Mouse (Mus musculus): ENCODE data around the gene Fbxl17. TPM values are rescaled to one million over a fixed set of nuclear protein-coding genes. Genes with fewer than 3 reads are reported as not detected.

The Fbxl17 gene
- total and polyA plus RNA-seq, 2 experiments from 2014 or later = 10.7 to 32.0 TPM

- Histone ChIP-seq H3K9ac (no peak overlapping the region), H3K27ac (ENCODE audit: low read depth, low read length) (no peak overlapping the region), H3K4me1 (ENCODE audit: insufficient read depth) (peaks cover 16% of the 10 kb centered on the region), H3K27me3 (ENCODE audit: insufficient read depth, low read length) (no peaks in the 10 kb centered on the region), H3K9me3 (ENCODE audit: low read length) (no peaks in the 10 kb centered on the region), H3K4me3 (ENCODE audit: low read depth, low read length) (no peak overlapping the region), H3K4me2 (ENCODE audit: low read depth) (peak overlapping the region; percentile 69; the same call in 1 of the 2 replicates), H3K36me3 (ENCODE audit: insufficient read depth) (no peaks in the 10 kb centered on the region)
- ATAC-seq (no peak), DNase-seq (no peak)
- WGBS = 93% methylated on average over 6 of the region's 6 CpGs
- TF ChIP-seq CTCF (IDR thresholded peaks at IDR 0.05; ENCODE audit: low read depth) = no peak
These were observed 1.3 kb upstream of the Fbxl17 start for GRCm38 (mm10) chr17:63501091-63501490.

GRCm38 (mm10) chr17:63500156-63500834 lies 478 bp upstream of the Fbxl17 start:
- TF ChIP-seq CTCF (IDR thresholded peaks at IDR 0.05; ENCODE audit: low read depth) = no peak
- H3K27me3 ChIP-seq (ENCODE audit: insufficient read depth, low read length) = no peaks in the 10 kb centered on the region
- peak; percentile 90 for DNase-seq

GRCm38 (mm10) chr17:63498717-63499635 lies 841 bp downstream of the Fbxl17 start:
- peak; percentile 46 for ATAC-seq
- 1% methylated on average over 57 of the region's 90 CpGs for WGBS
- H3K36me3 ChIP-seq (ENCODE audit: insufficient read depth) = no peaks in the 10 kb centered on the region

More at GRCm38 (mm10) chr17:63500156-63500834, 478 bp upstream of the Fbxl17 start:
- peak overlapping the region; percentile 96 for H3K27ac ChIP-seq (ENCODE audit: low read depth, low read length)
- H3K4me1 ChIP-seq (ENCODE audit: insufficient read depth) = peaks cover 16% of the 10 kb centered on the region
- no peaks in the 10 kb centered on the region for H3K36me3 ChIP-seq (ENCODE audit: insufficient read depth)
- 2% methylated on average over 37 of the region's 78 CpGs for WGBS
- peak overlapping the region; percentile 82 for H3K4me3 ChIP-seq (ENCODE audit: low read depth, low read length)
- peak overlapping the region; percentile 97 for H3K9ac ChIP-seq
- peak overlapping the region; percentile 69 for H3K4me2 ChIP-seq (ENCODE audit: low read depth)
- ATAC-seq = peak; percentile 78
- H3K9me3 ChIP-seq (ENCODE audit: low read length) = no peaks in the 10 kb centered on the region

GRCm38 (mm10) chr17:63498182-63498716 lies 1.6 kb downstream of the Fbxl17 start:
- no peak for TF ChIP-seq CTCF (IDR thresholded peaks at IDR 0.05; ENCODE audit: low read depth)
- H3K4me2 ChIP-seq (ENCODE audit: low read depth) = peak overlapping the region; percentile 69
- no peaks in the 10 kb centered on the region for H3K9me3 ChIP-seq (ENCODE audit: low read length)
- no peak overlapping the region for H3K27ac ChIP-seq (ENCODE audit: low read depth, low read length)
- no peaks in the 10 kb centered on the region for H3K36me3 ChIP-seq (ENCODE audit: insufficient read depth)
- H3K4me1 ChIP-seq (ENCODE audit: insufficient read depth) = peaks cover 16% of the 10 kb centered on the region
- 17% methylated on average over 6 of the region's 6 CpGs for WGBS
- H3K9ac ChIP-seq = peak overlapping the region; percentile 97
- DNase-seq = no peak
- H3K27me3 ChIP-seq (ENCODE audit: insufficient read depth, low read length) = no peaks in the 10 kb centered on the region
- no peak for ATAC-seq
- H3K4me3 ChIP-seq (ENCODE audit: low read depth, low read length) = peak overlapping the region; percentile 82

More at GRCm38 (mm10) chr17:63498717-63499635, 841 bp downstream of the Fbxl17 start:
- no peaks in the 10 kb centered on the region for H3K9me3 ChIP-seq (ENCODE audit: low read length)
- H3K27ac ChIP-seq (ENCODE audit: low read depth, low read length) = peak overlapping the region; percentile 96
- peak overlapping the region; percentile 69 for H3K4me2 ChIP-seq (ENCODE audit: low read depth)
- peak overlapping the region; percentile 97 for H3K9ac ChIP-seq
- H3K27me3 ChIP-seq (ENCODE audit: insufficient read depth, low read length) = no peaks in the 10 kb centered on the region
- no peak for TF ChIP-seq CTCF (IDR thresholded peaks at IDR 0.05; ENCODE audit: low read depth)
- H3K4me1 ChIP-seq (ENCODE audit: insufficient read depth) = peaks cover 16% of the 10 kb centered on the region
- peak overlapping the region; percentile 82 for H3K4me3 ChIP-seq (ENCODE audit: low read depth, low read length)
- peak; percentile 51 for DNase-seq

GRCm38 (mm10) chr17:63497206-63497731 lies 2.5 kb downstream of the Fbxl17 start:
- WGBS = 92% methylated on average over 6 of the region's 6 CpGs
- Histone ChIP-seq H3K4me3 (ENCODE audit: low read depth, low read length) (no peak overlapping the region), H3K27ac (ENCODE audit: low read depth, low read length) (no peak overlapping the region), H3K4me1 (ENCODE audit: insufficient read depth) (peaks cover 16% of the 10 kb centered on the region), H3K4me2 (ENCODE audit: low read depth) (peak overlapping the region; percentile 69; the same call in 1 of the 2 replicates), H3K9me3 (ENCODE audit: low read length) (no peaks in the 10 kb centered on the region), H3K36me3 (ENCODE audit: insufficient read depth) (no peaks in the 10 kb centered on the region), H3K27me3 (ENCODE audit: insufficient read depth, low read length) (no peaks in the 10 kb centered on the region), H3K9ac (no peak overlapping the region)
- no peak for TF ChIP-seq CTCF (IDR thresholded peaks at IDR 0.05; ENCODE audit: low read depth)
- ATAC-seq = no peak
- DNase-seq = no peak

- H3K27ac ChIP-seq (ENCODE audit: low read depth, low read length) = no peak overlapping the region
- DNase-seq (no peak), ATAC-seq (no peak)
- H3K9ac ChIP-seq = no peak overlapping the region
- peaks cover 16% of the 10 kb centered on the region for H3K4me1 ChIP-seq (ENCODE audit: insufficient read depth)
- TF ChIP-seq CTCF (IDR thresholded peaks at IDR 0.05; ENCODE audit: low read depth) = no peak
- no peaks in the 10 kb centered on the region for H3K36me3 ChIP-seq (ENCODE audit: insufficient read depth)
- H3K27me3 ChIP-seq (ENCODE audit: insufficient read depth, low read length) = no peaks in the 10 kb centered on the region
- H3K9me3 ChIP-seq (ENCODE audit: low read length) = no peaks in the 10 kb centered on the region
- H3K4me3 ChIP-seq (ENCODE audit: low read depth, low read length) = no peak overlapping the region
- peak overlapping the region; percentile 7; the same call in 1 of the 2 replicates for H3K4me2 ChIP-seq (ENCODE audit: low read depth)
- WGBS = 46% methylated on average over 5 of the region's 5 CpGs
These were observed 3.7 kb downstream of the Fbxl17 start for GRCm38 (mm10) chr17:63496153-63496552.

Measured in forebrain, postnatal 0 days (tissue).